Mouse (Mus musculus): ENCODE measurements around the gene Olfr59. TPM values are rescaled to one million over a fixed set of nuclear protein-coding genes. Genes with fewer than 3 reads are reported as not detected.

Gene Olfr59
- total and polyA plus RNA-seq, 2 experiments from 2014 or later: not detected

GRCm38 (mm10) chr11:74337931-74338330, 54.4 kb downstream of the Olfr59 start, which contains the start of gene Olfr410:
Gene Olfr410, minus strand, starts transcription at chr11:74338031.
- WGBS: 63% methylated on average over 6 of the region's 6 CpGs
- Histone ChIP-seq H3K36me3 (replicated peaks; ENCODE audit: control insufficient read depth, insufficient read depth, low read length) (no peaks in the 10 kb centered on the region), H3K4me1 (ENCODE audit: control insufficient read depth, insufficient read depth) (no peaks in the 10 kb centered on the region), H3K4me3 (ENCODE audit: low read depth, low read length) (no peak within 1 kb of the TSS), H3K27ac (ENCODE audit: low read depth) (no peak within 1 kb of the TSS), H3K4me2 (ENCODE audit: low read depth, low read length) (no peak within 1 kb of the TSS), H3K27me3 (ENCODE audit: control insufficient read depth, insufficient read depth, low read length) (no peaks in the 10 kb centered on the region), H3K9ac (replicated peaks; ENCODE audit: low read depth, low read length) (no peak within 1 kb of the TSS), H3K9me3 (replicated peaks; ENCODE audit: control insufficient read depth, low read length) (no peaks in the 10 kb centered on the region)
- DNase-seq (ENCODE audit: low spot score) (no peak), ATAC-seq (ENCODE audit: insufficient read depth, low read depth) (no peak)
- TF ChIP-seq EP300 (IDR thresholded peaks at IDR 0.05; ENCODE audit: low read depth) (no peak), CTCF (IDR thresholded peaks at IDR 0.05; ENCODE audit: low read depth) (no peak)

Other genes starting within 250 kb of the Olfr59 start
- not detected in 2 replicates for gene Olfr139, start 227.2 kb upstream of the Olfr59 start, total RNA-seq (2014; rRNA removed; ENCODE audit: low replicate concordance)
- gene Olfr139, start 227.2 kb upstream of the Olfr59 start, polyA plus RNA-seq (2015; fragmentation: Nextera tagmentation; extraction: Ambion mirVana): not detected in 2 replicates
- gene Olfr399, start 227.1 kb upstream of the Olfr59 start, total RNA-seq (2014; rRNA removed; ENCODE audit: low replicate concordance): not detected in 2 replicates
- gene Olfr399, start 227.1 kb upstream of the Olfr59 start, polyA plus RNA-seq (2015; fragmentation: Nextera tagmentation; extraction: Ambion mirVana): not detected in 2 replicates
- not detected in 2 replicates for gene Zfp616, start 213.8 kb upstream of the Olfr59 start, total RNA-seq (2014; rRNA removed; ENCODE audit: low replicate concordance)
- not detected in 2 replicates for gene Zfp616, start 213.8 kb upstream of the Olfr59 start, polyA plus RNA-seq (2015; fragmentation: Nextera tagmentation; extraction: Ambion mirVana)
- not detected in 2 replicates for gene Olfr401, start 170.0 kb upstream of the Olfr59 start, total RNA-seq (2014; rRNA removed; ENCODE audit: low replicate concordance)
- gene Olfr401, start 170.0 kb upstream of the Olfr59 start, polyA plus RNA-seq (2015; fragmentation: Nextera tagmentation; extraction: Ambion mirVana): not detected in 2 replicates
- gene Olfr402, start 130.2 kb upstream of the Olfr59 start, total RNA-seq (2014; rRNA removed; ENCODE audit: low replicate concordance): not detected in 2 replicates
- gene Olfr402, start 130.2 kb upstream of the Olfr59 start, polyA plus RNA-seq (2015; fragmentation: Nextera tagmentation; extraction: Ambion mirVana): not detected in 2 replicates
- gene Olfr403, start 97.5 kb upstream of the Olfr59 start, total RNA-seq (2014; rRNA removed; ENCODE audit: low replicate concordance): not detected in 2 replicates
- not detected in 2 replicates for gene Olfr403, start 97.5 kb upstream of the Olfr59 start, polyA plus RNA-seq (2015; fragmentation: Nextera tagmentation; extraction: Ambion mirVana)
- not detected in 2 replicates for gene Olfr43, start 72.4 kb upstream of the Olfr59 start, total RNA-seq (2014; rRNA removed; ENCODE audit: low replicate concordance)
- not detected in 2 replicates for gene Olfr43, start 72.4 kb upstream of the Olfr59 start, polyA plus RNA-seq (2015; fragmentation: Nextera tagmentation; extraction: Ambion mirVana)
- not detected in 2 replicates for gene Olfr406, start 23.9 kb upstream of the Olfr59 start, total RNA-seq (2014; rRNA removed; ENCODE audit: low replicate concordance)
- gene Olfr406, start 23.9 kb upstream of the Olfr59 start, polyA plus RNA-seq (2015; fragmentation: Nextera tagmentation; extraction: Ambion mirVana): not detected in 2 replicates
- not detected in 2 replicates for gene Olfr410, start 54.3 kb downstream of the Olfr59 start, total RNA-seq (2014; rRNA removed; ENCODE audit: low replicate concordance)
- gene Olfr410, start 54.3 kb downstream of the Olfr59 start, polyA plus RNA-seq (2015; fragmentation: Nextera tagmentation; extraction: Ambion mirVana): not detected in 2 replicates
- not detected in 2 replicates for gene Olfr411, start 68.9 kb downstream of the Olfr59 start, total RNA-seq (2014; rRNA removed; ENCODE audit: low replicate concordance)
- gene Olfr411, start 68.9 kb downstream of the Olfr59 start, polyA plus RNA-seq (2015; fragmentation: Nextera tagmentation; extraction: Ambion mirVana): not detected in 2 replicates
- not detected in 2 replicates for gene Olfr412, start 78.3 kb downstream of the Olfr59 start, total RNA-seq (2014; rRNA removed; ENCODE audit: low replicate concordance)
- gene Olfr412, start 78.3 kb downstream of the Olfr59 start, polyA plus RNA-seq (2015; fragmentation: Nextera tagmentation; extraction: Ambion mirVana): not detected in 2 replicates